Mouse (Mus musculus) C2C12 (cell line): ENCODE data around the gene Gpn2. TPM values are rescaled to one million over a fixed set of nuclear protein-coding genes. Genes with fewer than 3 reads are reported as not detected.

ENCODE experiments used
- H3K27me3 ChIP-seq: one replicate; pipeline ENCODE4 v1.6.1; 2011; ENCODE audit not compliant: control insufficient read depth, insufficient read depth, insufficient read length
- H3K36me3 ChIP-seq: one replicate; pipeline ENCODE4 v1.6.1; 2011; ENCODE audit not compliant: control insufficient read depth, insufficient read depth
- H3K4me3 ChIP-seq: one replicate; pipeline ENCODE4 v1.5.1; 2011; ENCODE audit warnings: mild to moderate bottlenecking, control low read depth; ENCODE audit not compliant: poor library complexity, insufficient read depth, severe bottlenecking
- H3K79me2 ChIP-seq: one replicate; pipeline ENCODE4 v1.6.1; 2011; ENCODE audit not compliant: control insufficient read depth, insufficient read depth
- H3K79me3 ChIP-seq: one replicate; pipeline ENCODE4 v1.6.1; 2011; ENCODE audit warnings: low read depth, control low read depth
- H3ac ChIP-seq: one replicate; pipeline ENCODE3; 2011; ENCODE audit warnings: low read depth; ENCODE audit not compliant: control insufficient read depth, insufficient read length
- CEBPB ChIP-seq: IDR thresholded peaks from one replicate; pipeline ENCODE4 v1.6.1; 2011; ENCODE audit warnings: low read depth, mild to moderate bottlenecking, control low read depth, moderate library complexity
- CTCF ChIP-seq: IDR thresholded peaks from one replicate; pipeline ENCODE4 v1.5.1; 2011; ENCODE audit not compliant: control insufficient read depth, insufficient read depth, insufficient read length
- FOSL1 ChIP-seq: IDR thresholded peaks from one replicate; pipeline ENCODE4 v1.8.0; 2011; ENCODE audit warnings: mild to moderate bottlenecking, low read length; ENCODE audit not compliant: poor library complexity, insufficient read depth, severe bottlenecking
- MAX ChIP-seq: IDR thresholded peaks from one replicate; pipeline ENCODE4 v1.6.1; 2011; ENCODE audit warnings: mild to moderate bottlenecking, control low read depth
- MYOD1 ChIP-seq: IDR thresholded peaks from one replicate; pipeline ENCODE4 v1.6.1; 2011; ENCODE audit warnings: low read depth; ENCODE audit not compliant: control insufficient read depth, insufficient read length
- MYOG ChIP-seq: IDR thresholded peaks from one replicate; pipeline ENCODE4 v1.6.1; 2011; ENCODE audit not compliant: control insufficient read depth, insufficient read length; ENCODE audit errors: extremely low read depth
- USF1 ChIP-seq: IDR thresholded peaks from one replicate; pipeline ENCODE4 v1.6.1; 2011; ENCODE audit warnings: low read depth, mild to moderate bottlenecking, control low read depth, moderate library complexity
- microRNA-seq: library from miRNA; unstranded; fragments of <30 nt; microRNA quantifications from one replicate; pipeline ENCODE4, GENCODE M21; 2019; ENCODE audit warnings: borderline microRNAs expressed
- polyA plus RNA-seq: library from polyadenylated mRNA; unstranded; fragments of >200 nt; fragmentation: generic; extraction: Trizol; gene quantifications from one replicate; pipeline ENCODE4 v1.2.1, GENCODE M21; 2012; ENCODE audit warnings: missing spikeins

Gene Gpn2
- polyA plus RNA-seq, 1 experiment = 44.1 TPM

DNA sequence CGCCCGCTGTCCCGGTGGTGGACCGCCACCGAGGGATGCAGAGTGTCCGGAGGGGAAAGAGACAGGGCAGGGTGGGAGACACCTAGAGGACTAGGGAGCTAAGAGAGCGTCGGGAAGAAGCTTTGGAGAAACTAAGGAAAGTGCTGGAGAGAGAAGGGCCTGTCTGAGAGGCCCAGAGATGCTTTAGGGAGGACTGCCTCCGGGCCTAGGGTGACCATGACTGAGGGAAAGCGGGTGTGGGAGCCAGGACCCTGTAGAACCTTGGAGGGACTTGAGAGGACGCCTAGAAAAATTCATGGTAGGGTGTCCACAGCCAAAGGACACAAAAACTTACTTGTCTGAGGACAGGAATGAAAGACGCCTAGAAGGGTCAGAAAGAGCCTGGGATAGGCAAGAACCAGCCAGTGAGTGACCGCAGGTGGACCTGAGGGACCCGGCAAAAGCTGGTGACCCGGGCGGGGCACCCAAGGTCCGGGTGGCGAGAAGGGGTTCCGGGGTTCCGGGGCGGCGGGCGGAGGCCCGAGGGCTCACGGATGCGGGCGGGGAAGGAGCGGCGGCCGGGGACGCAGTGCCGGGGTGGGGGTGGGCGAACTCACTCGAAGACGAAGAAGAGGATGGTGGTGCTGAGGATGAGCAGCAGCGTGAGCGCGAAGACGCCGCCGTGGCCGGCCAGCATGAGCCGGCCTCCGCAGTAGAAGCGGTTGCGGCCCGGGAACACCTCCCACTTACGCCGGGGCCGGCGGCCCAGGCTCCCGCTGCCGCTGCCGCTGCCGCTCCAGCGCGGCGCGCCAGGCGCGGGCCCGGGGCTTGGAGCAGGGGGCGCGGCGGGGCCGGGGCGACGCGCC, 48.5 kb downstream of the Gpn2 start:
- H3ac ChIP-seq = peak overlapping the region; percentile 89
- H3K79me2 ChIP-seq = peaks cover 48% of the 10 kb centered on the region
- H3K4me3 ChIP-seq = peak overlapping the region; percentile 46
- no peaks in the 10 kb centered on the region for H3K27me3 ChIP-seq
- peaks cover 25% of the 10 kb centered on the region for H3K79me3 ChIP-seq
- TF ChIP-seq FOSL1 (no peak), CEBPB (no peak), MAX (no peak), CTCF (no peak), MYOG (no peak), MYOD1 (no peak), USF1 (no peak)
- no peaks in the 10 kb centered on the region for H3K36me3 ChIP-seq

- no peaks in the 10 kb centered on the region for H3K27me3 ChIP-seq
- peaks cover 41% of the 10 kb centered on the region for H3K79me2 ChIP-seq
- H3ac ChIP-seq = peak overlapping the region; percentile 89
- peak overlapping the region; percentile 46 for H3K4me3 ChIP-seq
- peaks cover 22% of the 10 kb centered on the region for H3K79me3 ChIP-seq
- no peaks in the 10 kb centered on the region for H3K36me3 ChIP-seq
- peak; percentile 93 for TF ChIP-seq CTCF
- no peak for TF ChIP-seq MYOD1
These were observed 49.3 kb downstream of the Gpn2 start for GRCm38 (mm10) chr4:133633332-133634042.

GRCm38 (mm10) chr4:133634043-133634410, 49.9 kb downstream of the Gpn2 start:
- Histone ChIP-seq H3K4me3 (no peak overlapping the region), H3K79me2 (peaks cover 35% of the 10 kb centered on the region), H3K79me3 (peaks cover 20% of the 10 kb centered on the region), H3K36me3 (no peaks in the 10 kb centered on the region), H3K27me3 (no peaks in the 10 kb centered on the region), H3ac (no peak overlapping the region)
- TF ChIP-seq MAX (no peak), USF1 (no peak), CTCF (no peak), CEBPB (no peak), FOSL1 (no peak), MYOD1 (no peak), MYOG (no peak)

Small RNAs within 50 kb of the gene (microRNA-seq; reads per million reads assigned to microRNA genes)
- gene Gm23158 = not detected

Other genes starting within 250 kb of the Gpn2 start
- gene Wdtc1, start 230.9 kb upstream of the Gpn2 start, polyA plus RNA-seq = 19.6 TPM
- 19.4 TPM for gene Slc9a1, start 214.7 kb upstream of the Gpn2 start, polyA plus RNA-seq
- 4.4 TPM for gene Tent5b, start 104.2 kb upstream of the Gpn2 start, polyA plus RNA-seq
- gene Trnp1, start 85.8 kb upstream of the Gpn2 start, polyA plus RNA-seq = 2.3 TPM
- gene Kdf1, start 65.4 kb upstream of the Gpn2 start, polyA plus RNA-seq = 0.06 TPM
- 267 TPM for gene Nudc, start 38.4 kb upstream of the Gpn2 start, polyA plus RNA-seq
- gene Nr0b2, start 31.0 kb upstream of the Gpn2 start, polyA plus RNA-seq = not detected
- 6.9 TPM for gene Gpatch3, start 9.6 kb upstream of the Gpn2 start, polyA plus RNA-seq
- gene Sfn, start 17.8 kb downstream of the Gpn2 start, polyA plus RNA-seq = 0.54 TPM
- 14.3 TPM for gene Zdhhc18, start 65.8 kb downstream of the Gpn2 start, polyA plus RNA-seq
- gene Pigv, start 88.3 kb downstream of the Gpn2 start, polyA plus RNA-seq = 7.3 TPM
- gene Arid1a, start 172.4 kb downstream of the Gpn2 start, polyA plus RNA-seq = 24.7 TPM